Mouse (Mus musculus): ENCODE results near the gene Prr12.

DNA sequence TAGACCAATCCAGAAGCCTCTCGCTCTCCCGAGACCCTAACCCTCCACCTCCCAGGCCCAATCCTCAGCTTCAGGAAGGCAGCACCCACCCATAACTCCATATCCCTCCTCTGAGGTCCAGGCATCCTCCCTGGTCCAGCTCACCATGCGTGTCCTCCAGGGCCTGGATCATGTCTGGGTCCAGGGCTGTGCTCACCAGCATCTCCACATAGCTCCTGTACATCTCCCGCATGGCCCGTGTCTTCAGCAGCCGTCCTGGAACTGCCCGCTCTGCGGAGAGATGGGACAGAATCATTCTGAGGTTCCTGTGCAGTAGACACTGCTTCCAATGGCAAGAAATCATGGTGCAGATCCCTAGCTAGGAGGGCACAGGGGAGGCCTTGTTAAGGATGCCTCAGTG lies 21.8 kb downstream of the Prr12 start:
- TF ChIP-seq CTCF (IDR thresholded peaks at IDR 0.05; ENCODE audit: borderline replicate concordance, extremely low read depth, insufficient read depth, insufficient read length) (no peak), POLR2A (IDR thresholded peaks at IDR 0.05; ENCODE audit: borderline replicate concordance, extremely low read depth, insufficient read depth, insufficient read length, poor library complexity, severe bottlenecking) (no peak)
